Mouse (Mus musculus): ENCODE results near the gene Gas2l2.

The Gas2l2 gene

GRCm38 (mm10) chr11:83393062-83393461 lies 36.2 kb downstream of the Gas2l2 start:
- DNase-seq: no peak

DNA sequence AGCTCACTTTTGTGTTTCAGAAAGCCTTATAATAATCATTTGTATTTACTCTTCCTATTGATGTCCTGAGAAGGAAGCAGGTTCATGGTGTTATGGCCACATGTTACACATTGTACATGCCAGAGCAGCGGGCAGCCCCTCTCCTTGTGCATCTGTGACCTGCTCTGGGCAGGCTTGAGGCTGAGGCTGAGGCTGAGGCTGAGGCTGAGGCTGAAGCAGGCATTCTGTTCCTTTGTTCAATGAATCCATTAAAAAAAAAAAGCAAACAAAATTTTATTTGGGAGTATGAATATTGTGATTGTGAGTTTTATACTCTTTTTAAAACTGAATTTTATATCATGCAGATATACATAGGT lies 45.7 kb downstream of the Gas2l2 start:
- no peak for DNase-seq

GRCm38 (mm10) chr11:83382876-83383531 lies 46.3 kb downstream of the Gas2l2 start:
- DNase-seq: no peak

- DNase-seq: no peak
Observed at GRCm38 (mm10) chr11:83379745-83380341, 49.4 kb downstream of the Gas2l2 start.

All from kidney, adult 11 months (tissue).